Mouse (Mus musculus) telencephalon, adult 2 months (tissue): ENCODE results near the gene Mnx1.

Source experiments
- DNase-seq: peaks from one replicate; pipeline ENCODE4 v3.0.0-alpha.2; 2011; ENCODE audit warnings: low read depth, low spot score

The Mnx1 gene

DNA sequence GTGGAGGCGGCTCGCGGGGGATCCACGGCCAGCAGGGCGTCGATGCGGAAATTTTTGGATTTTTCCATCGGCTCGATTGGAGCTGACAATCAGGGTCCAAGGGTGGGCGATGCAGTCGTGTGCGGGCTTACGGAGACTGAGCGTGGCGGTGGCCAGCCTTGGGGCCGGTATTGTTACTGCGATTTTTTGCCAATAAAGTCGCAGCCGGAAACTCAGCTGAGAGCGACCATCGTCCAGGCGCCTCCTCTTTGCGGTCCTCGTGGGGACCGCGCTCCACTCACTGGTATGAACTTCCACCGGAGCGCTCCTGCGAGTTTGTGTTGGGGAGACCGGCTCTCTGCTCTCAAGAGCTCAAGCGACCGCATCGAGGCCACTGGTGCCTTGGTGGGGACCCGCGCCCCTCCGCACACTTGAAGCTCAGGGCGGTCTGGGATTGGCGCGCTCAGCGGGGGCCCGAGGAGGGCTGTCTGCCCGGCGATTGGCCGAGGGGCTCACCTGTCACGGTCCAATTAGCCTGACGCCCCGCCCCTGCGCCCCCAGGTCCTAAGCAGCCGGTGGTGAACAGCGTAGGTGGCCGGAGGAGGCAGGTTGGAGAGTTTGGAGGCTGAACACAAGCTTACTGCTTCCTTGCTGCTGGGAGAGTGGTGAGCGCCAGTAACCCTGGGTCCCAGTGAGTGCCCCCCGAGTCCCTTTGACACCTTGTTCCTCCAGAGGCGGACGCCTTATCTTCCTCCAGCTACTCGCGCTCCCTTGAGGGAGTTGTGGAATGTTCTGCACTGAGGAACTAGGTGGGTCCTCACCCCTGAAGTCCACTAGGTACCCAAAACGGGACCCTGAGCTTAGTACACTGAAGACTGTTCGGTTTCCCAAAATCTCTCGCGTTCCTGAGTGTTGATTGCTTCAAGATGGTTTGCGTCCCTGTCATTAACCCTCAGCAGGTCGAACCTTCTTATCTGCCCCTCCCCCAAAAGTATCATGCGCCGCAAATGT, at the start of gene Mnx1:
Gene Mnx1, minus strand, starts transcription at position 263 of the 990 bp plus-strand sequence.
- DNase-seq: no peak

DNA sequence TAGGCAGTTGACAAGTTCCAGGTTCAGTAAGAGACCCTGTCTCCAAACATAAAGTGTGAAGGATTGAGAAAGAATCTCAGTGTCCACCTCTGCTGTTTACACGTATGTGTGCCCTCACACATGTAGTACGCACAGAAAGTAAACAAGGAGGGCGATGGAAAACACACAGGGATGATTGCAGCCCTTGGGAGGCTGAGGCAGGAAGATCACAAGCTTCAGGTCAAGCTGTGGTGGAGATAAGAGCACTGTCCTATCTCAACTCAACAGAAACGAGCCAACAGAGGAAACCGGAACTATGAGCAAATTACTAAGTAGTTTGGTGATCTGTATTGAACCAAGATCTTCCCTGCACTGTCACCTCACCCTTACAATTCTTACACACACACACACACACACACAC, 38.2 kb upstream of the Mnx1 start:
- no peak for DNase-seq

DNA sequence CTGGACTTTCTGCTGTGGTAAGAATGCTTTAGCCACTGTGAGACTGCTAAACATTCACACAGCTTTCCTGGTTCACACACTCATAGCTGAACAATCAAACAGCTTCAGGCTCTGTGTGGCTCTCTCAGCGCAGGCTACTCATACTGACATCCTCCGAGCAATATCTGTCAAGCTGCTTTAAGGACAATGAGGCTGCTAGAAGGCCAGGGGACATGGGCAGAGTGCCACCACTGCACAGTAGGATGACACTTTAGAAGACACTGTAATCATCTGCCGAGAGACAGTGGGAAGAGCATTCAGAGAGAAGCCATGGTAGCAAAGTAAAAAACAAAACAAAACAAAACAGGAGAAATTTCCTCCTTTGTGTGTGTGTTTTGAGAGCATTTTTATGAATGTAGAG, 37.6 kb upstream of the Mnx1 start:
- no peak for DNase-seq

DNA sequence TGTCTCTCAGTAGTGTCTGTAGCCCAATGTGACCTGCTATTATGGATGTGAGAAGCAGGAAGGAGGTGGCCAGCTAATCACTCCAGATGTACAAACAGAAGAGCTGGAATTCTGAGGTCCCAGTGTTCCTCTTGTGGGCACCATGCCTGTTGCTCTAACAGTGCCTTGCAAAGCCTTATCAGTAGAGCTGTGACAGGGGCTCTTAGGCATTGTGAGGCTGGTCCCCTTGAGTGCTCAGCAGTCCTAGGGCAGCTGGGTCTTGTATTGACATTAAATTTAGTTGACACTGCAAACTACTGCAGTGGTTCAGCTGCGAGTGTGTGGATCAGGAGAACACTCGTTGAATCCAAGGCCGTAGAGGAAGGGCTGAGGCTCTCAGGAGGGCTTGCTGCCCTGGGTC, 28.7 kb upstream of the Mnx1 start:
- no peak for DNase-seq

DNA sequence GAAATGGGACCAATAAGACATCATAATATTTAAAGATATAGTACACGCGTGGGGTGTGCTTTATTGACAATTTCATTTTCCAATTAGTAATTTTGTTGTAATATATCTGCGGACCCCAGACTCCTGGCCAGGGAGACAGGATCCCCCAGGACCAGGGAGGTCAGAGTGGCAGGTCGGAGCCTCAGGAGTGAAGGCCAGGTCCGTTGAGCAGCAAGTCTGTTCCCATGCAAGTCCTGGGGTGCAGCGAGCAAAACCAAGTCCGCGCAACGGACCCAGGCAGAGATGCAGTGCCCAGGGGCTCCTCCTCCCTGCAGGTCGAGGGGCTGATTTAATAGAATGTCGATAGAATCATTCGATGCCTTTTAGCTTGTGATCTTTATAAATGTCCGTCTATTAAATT, 9.1 kb upstream of the Mnx1 start:
- DNase-seq: no peak

DNA sequence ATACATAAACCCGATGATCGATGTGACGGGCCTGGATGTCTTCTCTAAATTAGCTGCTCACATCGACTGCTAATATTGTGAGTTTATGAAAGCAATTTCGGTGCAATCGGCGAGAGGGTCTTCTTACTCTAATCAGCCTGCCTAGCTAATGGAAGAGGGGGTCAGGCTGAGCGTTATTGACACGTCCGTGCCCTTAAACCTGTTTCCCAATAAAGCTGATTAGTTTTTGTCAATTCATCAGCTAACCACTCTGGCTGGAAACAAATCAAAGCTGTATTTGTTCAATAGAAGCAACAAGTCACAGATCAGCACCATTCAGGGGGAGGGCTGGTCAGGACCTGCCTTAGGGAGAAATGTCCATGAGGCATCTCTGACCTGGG, 7.7 kb upstream of the Mnx1 start:
- DNase-seq: no peak

DNA sequence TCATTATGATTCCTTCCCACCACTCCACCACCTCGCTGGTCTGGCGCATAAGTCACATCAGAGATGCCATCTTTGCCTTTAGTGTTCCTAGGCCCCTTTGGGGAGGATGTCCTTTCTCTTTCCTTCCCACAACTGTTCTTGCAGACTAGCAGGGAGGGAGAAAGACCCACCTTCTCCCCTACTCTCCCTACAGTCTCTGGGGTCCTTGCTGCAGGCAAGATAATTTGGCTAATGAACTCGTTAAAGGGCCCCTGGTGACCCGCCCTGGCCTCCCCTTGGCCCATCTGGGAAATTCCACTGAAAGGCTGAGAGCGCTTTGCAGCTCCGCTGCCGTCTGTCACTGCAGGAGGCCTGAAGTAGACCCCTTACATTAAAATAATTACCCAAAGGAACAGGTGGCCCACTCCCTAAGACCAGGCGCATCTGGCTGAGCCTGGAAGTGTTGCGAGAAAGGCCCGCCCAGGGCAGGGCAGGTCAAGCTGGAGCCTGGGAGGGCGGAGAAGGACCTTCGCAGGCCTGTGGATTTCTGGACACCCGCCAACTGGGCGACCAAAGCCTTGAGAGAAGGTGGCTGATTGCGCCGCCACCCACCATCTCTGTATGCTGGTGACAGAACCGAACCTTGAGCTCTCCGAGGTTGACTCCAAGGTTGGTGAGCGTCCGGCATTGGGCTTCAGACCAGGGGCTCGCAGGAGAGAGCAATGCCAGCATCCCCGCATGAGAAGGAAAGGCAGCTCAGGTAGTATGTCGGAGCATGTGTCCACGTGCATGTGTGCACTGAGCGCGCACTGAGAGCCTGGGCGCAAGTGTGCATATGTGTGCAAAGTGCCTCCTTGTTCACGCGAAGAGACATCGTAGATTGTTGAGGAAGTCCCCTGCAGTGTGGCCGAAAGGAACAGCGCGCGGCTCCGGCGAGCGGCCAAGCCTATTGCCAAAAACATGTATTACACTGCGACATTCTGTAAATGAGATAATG, 7.0 kb upstream of the Mnx1 start:
- no peak for DNase-seq

DNA sequence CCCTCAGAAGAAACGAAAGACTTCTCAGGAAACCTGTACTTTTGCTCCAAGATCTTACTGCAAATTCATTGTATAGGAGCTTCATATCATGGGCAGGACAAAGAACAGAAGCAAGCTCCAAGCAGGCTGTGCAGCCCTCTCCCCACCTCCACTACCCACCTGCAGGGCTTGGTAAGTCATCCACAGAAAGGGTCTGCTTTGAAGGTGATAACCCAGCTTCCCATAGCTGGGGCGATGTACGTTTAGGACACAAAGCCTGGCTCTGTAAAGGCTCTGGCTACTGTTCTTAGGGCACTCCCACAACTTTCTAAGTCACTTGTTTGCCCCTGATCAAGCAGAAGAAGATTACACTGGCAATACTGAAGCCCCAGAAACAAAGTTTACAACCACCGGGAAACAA, 5.5 kb upstream of the Mnx1 start:
- DNase-seq: no peak

DNA sequence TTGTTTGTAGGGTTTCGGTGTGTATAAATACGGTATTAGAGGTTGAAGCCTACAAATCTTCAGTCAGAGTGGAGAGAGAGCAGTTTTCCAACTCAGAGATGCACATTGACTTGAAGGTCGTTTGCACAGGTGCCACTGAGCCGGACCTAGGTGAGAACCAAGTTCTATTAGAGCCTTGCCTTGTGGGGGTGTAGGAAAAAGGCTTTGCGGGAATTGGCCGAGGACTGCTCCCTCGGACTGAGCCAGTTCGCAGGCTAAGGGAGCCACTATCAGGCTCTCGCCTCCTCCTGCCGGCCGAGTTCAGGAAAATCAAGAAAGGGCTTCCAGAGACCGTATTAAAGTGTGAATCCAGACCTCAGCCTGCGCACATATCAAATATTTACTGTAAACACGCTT, 926 bp upstream of the Mnx1 start:
- no peak for DNase-seq

DNA sequence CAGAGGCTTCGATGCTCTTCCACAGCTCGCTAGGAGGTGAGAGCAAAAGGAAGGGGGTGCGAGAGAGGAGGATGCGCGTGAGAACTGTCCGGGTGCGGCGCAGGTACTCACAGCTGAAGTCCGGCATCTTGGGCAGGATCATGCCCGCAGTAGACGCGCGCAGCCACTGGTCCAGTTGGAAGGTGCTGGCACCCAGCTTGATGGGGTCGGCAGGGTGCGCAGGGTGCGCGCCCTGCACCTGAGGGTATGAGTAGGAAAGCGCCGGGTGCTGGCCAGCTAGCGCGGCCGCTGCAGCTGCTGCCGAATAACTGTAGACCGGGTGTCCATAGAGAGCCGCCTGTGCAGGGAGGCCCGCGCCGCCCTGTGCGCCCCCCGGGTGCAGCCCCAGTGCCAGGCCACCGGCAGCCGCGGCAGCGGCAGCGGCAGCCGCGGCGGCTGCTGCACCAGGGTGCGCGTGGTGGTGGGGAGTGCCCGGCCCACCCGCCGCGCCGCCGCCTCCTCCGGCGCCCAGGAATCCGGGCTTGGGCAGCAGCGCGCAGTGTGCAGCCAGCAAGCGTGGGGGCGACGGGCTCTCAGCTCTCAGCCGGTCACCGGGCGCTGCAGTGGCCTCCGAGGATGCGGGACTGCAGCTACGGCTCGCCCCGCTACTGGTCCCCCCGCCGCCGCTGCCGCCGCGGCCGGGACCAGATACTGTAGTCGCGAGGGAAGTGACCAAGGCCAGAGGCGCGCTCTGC, 629 bp downstream of the Mnx1 start:
- no peak for DNase-seq

DNA sequence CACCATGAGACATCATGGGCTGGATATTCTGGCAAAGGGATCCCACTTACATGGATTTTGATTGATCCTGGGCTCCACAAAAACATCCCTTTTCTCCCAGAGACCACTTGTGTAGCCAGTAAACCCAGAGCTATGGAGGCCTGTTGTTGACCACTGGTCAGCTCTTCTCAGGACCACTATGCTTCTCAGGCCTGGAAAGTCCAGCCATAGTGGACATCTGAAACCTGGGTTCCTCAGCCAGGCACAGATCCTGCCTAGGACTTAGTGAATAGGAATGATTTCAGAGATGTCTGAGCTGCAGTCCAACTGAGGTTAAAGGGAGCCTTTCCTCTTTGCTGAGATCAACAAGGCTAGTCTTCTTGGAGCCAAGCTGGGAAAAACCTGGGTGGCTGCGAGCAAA, 2.2 kb downstream of the Mnx1 start:
- DNase-seq: no peak

DNA sequence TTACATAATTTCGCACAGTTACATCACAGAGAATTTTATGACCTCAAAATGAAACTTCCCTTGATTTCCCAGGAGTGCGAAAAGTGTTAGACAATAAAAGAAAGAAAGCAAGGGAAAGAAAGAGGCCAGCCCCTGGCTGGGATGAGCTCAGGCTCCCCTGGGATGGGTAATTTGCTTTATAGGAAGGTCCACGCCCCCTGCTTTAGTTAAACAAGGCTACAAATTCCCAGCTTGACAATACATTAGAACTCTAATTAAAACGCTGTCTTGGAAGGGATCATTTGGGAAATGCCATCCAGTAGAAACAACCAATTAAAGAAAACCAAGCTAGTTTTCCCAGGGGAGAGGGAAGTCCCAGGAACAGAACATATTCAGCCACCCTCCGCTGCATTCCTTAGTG, 2.7 kb downstream of the Mnx1 start:
- DNase-seq: no peak

DNA sequence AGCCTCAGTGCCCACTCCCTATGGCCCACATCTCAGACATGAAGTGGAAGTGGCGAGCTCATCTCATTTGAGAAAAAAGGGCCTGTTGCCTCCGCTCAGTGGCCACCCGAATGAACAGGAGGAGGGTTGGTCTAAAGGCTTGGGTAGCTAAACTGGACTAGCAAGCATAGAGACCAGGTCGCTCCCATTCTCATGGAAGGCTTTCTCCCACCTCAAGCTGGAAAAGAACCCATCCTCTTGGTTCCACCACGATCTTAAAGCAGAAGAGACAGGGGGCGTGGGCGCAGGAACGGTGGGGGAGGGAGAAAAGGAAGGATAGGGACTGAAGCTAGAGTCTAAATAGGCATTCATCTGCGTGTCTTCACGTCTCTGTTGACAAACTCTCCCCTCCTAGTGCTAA, 3.2 kb downstream of the Mnx1 start:
- no peak for DNase-seq

DNA sequence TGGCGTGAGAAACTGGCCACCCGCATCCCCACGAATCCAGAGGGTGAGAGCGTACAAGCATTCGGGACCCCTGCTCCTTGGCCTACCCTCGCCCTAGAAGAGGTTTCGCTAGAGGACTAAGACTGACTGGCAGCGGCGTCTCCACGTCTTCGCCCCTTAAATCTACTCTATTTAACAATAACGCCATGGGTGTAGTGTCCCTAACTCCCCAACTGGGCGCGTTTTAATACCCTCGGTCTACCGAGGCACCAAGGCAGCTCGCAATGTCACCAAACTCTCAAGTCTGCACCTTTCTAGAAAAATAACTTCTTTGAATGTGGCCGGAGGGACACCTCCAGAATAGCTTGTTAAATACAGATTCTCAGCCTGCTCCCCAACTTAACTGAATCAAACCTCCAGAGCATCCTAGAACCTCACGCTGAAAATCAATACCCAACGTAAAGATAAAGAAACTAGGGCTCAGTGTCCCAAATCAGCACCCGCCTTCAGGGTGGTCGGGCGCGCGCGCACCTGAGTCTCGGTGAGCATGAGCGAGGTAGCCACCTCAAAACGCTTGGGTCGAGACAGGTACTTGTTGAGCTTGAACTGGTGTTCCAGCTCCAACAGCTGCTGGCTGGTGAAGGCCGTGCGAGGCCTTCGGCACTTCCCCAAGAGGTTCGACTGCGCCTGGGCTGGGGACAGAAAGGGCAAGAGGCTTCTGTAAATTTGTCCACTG, 3.9 kb downstream of the Mnx1 start:
- DNase-seq: no peak

DNA sequence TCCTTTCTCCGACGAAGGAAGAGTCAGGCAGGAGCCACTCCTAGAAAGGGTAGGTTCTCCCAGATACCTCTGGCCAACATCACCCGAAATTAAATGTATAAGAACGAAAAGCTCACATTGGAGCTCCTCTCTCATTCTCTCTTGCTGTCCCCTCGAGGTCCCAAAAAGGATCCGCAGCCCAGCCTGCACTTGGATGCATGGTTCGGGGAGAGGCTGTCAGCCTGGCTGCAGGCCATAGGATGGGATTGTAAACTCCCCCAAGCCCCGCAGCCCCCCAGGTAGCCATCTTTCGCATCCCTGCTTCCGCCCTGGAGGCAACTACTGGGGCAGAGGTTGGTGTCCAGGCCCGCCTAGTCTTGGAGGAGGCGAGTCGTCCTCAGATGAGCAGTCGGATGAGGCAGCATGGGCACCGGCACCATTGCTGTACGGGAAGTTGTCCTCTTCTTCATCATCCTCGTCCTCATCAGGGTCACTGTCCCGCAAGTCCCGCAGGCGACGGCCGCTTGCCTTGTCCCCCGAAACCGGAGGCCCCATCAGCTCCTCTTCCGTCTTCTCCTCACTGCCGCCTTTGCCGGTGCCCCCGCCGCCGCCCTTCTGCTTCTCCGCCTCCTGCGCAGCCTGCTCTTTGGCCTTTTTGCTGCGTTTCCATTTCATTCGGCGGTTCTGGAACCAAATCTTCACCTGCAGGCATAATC, 4.6 kb downstream of the Mnx1 start:
- no peak for DNase-seq

DNA sequence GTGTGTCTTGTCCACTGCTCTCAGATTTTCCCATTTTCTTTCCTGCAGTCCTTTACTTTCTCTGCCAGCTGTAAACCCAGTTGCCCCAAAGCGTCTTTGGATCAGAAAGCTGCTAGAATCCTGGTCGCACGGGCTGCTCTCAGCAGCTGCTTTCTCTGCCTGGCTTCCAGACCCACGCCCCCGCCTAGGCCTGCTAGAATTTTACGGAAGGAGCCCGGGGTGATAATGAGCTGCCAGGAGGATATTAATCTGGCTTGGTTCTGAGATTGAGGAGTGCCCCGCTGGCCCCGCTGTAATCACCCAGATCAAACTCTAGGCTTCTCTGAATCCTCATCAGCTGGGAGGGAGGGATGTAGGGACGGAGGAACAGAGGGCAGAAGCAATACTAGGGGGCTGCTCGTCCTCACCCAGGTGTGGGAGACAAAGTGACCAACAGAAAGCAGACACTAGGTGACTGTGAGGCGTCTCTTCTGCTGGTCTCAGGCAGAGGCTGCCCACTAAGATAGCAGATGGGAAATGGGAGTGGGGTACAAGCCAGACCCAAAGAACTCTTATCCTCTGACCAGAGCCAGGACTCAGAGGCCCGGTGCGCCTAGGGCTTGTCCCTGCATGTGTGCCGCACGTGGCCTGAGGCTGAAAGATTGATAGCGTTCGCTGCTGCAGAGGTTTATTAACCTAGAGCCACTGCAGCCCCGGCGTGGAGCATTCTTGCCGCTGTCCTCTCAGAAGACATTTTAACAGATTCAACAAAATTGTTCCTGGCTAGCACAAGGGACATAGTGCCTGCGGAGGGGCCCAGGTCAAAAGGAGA, 6.2 kb downstream of the Mnx1 start:
- DNase-seq: no peak

DNA sequence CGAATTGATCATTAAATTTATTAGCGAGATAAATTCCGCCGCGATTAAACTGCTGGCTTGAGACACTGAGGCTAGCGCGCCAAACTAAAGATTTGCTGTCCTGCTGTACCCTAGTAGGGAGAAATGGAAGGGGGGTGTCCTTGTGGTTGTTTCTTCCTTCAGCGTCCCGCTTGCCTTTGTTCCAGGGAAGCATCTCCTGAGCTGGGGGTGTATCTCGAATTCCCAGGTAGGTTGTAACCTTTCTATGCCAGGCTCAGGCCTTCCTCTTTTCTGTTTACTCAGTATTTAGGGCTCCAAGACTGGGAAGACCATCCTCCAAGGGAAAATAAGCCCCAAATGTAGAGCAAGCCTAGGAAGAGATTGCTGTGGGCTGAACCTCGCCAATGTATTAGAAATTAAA, 6.9 kb downstream of the Mnx1 start:
- no peak for DNase-seq

DNA sequence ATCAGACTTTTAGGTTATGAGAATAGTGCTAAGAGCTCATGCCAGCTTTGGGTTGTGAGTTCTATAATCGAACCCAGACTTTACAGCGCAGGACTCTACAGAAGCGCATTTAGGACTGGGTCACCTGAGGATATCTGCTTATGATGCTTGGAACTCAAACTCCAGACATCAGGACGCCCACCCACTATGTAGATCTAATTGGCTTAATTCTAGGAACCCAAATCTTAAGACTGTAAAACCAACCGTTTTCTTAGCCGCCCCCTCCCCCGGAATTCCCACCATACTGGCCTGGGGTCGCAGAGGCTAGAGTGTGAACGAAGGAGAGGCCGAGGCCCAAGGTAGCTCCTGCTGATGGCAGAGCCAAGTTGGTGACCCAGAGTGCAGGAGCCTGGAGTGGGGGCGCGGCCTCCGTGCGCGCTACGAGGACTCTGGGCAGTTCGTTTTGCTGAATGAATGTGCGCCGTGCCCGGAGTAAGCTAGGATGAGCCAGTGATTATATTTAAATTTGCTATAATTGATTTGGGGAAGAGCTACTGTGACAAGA, 7.3 kb downstream of the Mnx1 start:
- no peak for DNase-seq

DNA sequence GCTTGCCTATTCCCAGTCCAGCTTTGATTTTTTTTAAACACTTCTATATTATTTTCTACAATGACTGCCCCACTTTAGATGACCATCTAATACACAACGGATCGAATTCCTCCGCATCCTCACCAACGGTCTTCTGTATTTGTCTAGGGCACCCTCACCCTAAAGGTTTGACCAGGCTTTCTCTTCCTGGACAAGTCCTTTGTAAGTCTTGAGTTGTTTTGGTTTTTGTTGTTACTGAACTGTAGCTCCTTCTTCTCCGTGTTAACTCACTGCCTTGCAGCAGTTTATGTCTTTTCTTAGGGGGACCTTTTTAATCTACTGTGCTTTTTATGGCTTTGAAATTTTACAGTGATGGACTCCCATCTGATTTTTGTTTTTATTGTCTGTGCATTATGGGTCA, 8.0 kb downstream of the Mnx1 start:
- no peak for DNase-seq
